Mouse (Mus musculus) spleen, embryonic (tissue): ENCODE results near the gene Sult6b2.

Source experiments
- CTCF ChIA-PET: fragments of 350-600 bp; sonication (Branson Sonifier 250); formaldehyde crosslinking; loops from one replicate; lab custom pipeline; 2022; lab: Charles Lee

Gene Sult6b2

GRCm38 (mm10) chr6:142779045-142779811 lies 25.1 kb downstream of the Sult6b2 start:
- CTCF ChIA-PET: interaction anchor here (0.5 kb wide), 1 partner anchor 152 kb away, joined by 4 read pairs; no protein-coding TSS in a partner anchor

DNA sequence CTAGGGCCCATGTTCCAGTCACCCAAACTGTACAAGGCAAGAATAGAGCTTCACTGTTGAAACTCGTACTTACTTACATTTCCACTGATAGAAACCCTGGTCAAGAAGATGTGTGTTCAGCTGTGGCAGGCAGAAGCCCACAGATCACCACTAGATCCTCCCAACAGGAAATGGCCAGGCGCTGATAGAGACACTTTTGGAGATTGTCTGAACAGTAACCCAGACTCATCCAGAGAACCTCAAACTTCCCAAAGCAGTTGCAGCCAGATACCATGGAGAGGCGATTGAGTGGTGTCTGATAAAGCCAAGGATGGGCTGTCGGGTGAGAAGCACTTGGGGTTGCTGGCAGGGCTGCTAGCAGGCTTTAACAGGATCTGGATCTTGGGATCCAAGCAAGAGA lies 27.4 kb downstream of the Sult6b2 start:
- CTCF ChIA-PET: no interaction called here

GRCm38 (mm10) chr6:142773566-142773965 lies 30.7 kb downstream of the Sult6b2 start:
- CTCF ChIA-PET: no interaction called here

DNA sequence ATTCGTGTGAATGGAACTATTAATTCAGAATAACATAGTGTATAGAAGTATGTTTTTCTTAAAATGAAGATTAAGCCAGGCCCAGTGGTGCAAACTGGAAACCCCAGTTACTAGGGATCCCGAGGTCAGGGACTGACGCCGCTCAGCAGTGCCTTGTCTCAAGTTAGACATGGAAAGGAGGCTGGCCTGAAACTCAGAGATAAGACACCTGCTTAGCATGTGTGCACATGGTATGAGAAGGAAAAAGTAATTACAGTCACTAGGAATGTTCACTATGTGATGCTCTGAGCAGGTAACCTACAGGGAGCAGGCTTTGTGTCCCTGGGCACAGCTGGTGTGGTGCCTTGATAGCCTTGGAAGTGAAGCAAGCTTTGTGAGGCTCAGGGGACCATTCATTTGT lies 32.7 kb downstream of the Sult6b2 start:
- CTCF ChIA-PET: interaction anchor here (0.6 kb wide), 1 partner anchor 408 kb away, joined by 6 read pairs; no protein-coding TSS in a partner anchor

DNA sequence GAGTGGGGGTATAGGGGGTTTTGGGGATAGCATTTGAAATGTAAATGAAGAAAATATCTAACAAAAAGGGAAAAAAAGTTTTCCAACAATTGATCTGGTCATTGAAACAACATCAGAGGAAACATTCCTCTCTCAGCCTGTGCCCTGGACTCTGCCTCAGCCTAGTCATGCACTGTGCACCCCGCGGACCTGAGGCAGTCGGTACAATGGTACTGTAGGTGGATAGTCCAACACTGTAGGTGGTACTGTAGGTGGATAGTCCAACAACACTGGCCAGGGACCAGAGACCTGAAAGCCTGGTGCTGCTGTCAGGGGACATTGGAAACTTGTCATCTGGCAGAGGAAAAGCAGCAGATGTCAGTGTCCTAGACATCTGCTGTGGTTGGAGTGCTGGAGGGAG lies 34.4 kb downstream of the Sult6b2 start:
- CTCF ChIA-PET: no interaction called here

DNA sequence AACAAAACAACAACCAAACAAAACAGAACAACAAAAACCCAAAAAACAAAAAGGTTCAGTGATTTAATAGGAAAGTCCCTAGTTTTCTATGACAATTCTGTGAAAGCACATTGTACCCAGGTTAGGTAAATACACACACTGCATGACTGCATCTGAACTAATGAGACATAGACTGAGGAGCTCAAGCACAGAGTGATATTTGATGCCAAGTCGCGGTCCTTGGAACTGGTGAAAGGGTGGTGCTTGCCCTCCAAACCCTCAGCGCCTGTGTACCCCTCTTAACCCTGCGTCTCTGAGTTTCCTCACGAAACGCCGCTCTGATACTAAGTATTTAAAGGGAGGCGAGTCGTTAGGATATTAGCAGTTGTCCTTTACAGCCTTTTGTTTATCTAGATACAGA lies 37.0 kb downstream of the Sult6b2 start:
- CTCF ChIA-PET: no interaction called here

- CTCF ChIA-PET: interaction anchor here (0.6 kb wide), 1 partner anchor 405 kb away, joined by 5 read pairs; no protein-coding TSS in a partner anchor
Measured at GRCm38 (mm10) chr6:142764933-142765332, 39.4 kb downstream of the Sult6b2 start.

- CTCF ChIA-PET: no interaction called here
Measured at GRCm38 (mm10) chr6:142759633-142760032, 44.7 kb downstream of the Sult6b2 start.

GRCm38 (mm10) chr6:142758562-142758961 lies 45.7 kb downstream of the Sult6b2 start:
- CTCF ChIA-PET: no interaction called here

DNA sequence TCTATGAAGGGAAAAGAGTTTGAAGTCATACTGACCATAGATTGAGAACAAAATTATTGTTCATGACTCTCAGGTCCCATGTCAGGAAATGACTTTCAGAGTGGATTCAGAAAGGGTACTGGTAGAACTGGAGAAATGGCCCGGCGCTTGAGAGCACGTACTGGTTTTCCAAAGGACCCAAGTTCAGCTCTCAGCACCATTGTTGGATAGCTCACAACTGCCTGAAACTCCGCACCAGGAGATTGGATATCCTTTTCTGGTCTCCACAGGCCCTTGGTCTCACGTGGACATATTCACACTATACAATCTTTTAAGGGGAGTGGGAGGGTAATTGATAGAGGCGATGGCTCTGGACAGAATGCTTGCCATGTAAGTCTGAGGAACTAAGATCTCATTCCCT lies 46.3 kb downstream of the Sult6b2 start:
- CTCF ChIA-PET: no interaction called here

GRCm38 (mm10) chr6:142757334-142757965 lies 46.9 kb downstream of the Sult6b2 start:
- CTCF ChIA-PET: no interaction called here

GRCm38 (mm10) chr6:142756507-142757333 lies 47.6 kb downstream of the Sult6b2 start, which contains the start of gene Cmas:
Cmas (plus strand) TSS chr6:142756686.
- CTCF ChIA-PET: interaction anchor here (0.6 to 0.8 kb wide), 2 partner anchors 242 to 981 kb away, joined by 3 to 7 read pairs; no protein-coding TSS in a partner anchor

- CTCF ChIA-PET: no interaction called here
Measured at GRCm38 (mm10) chr6:142752331-142753246, 51.7 kb downstream of the Sult6b2 start.

DNA sequence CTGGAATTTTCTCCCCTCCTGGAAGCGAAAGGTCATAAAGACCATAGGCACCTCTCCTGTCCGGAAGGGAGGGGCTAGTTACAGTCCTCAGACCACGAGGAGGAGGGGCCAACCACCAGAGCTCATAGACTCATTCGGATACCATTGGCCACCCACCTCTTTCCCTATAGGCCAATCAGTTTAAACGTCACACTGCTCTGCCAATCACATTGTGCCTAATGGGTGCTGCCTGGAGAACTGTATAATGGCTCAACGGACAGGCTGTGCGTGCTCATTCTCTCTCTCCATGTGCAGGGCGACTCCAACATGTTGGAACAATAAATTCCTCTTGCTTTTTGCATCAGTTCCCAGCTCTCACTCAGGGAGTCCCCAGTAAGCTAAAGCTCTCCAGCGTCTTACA lies 52.9 kb downstream of the Sult6b2 start:
- CTCF ChIA-PET: no interaction called here

DNA sequence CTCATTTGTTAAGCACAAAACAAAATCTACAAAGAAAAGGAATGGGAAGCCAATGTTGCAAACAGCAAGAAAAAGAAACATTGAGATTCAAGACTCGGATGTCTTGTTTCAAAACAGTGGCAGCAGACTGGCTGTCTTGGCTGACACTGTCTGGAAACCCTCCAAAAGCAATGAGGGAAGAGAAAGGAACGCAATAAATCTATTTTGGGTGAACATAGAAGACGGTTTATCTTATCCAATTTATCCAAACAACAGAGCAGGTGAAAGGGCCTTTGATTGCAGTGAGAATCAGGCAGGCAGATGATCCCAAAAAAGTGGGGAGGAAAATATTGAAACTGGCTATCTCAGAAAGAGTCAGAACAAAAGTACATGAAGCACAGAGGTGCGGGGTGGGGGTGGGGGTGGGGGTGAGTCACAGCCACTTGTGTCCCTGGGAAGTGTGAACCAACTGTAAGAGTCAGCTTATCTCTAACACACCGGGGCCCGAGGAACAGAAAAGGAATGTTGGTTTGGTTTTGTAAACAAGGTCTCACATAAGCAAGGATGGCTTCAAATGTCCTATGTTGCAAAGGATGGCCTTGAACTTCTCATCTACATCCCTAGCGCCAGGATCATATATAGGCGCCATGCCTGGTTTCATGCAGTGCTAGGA lies 56.1 kb downstream of the Sult6b2 start:
- CTCF ChIA-PET: no interaction called here

GRCm38 (mm10) chr6:142747165-142747564 lies 57.1 kb downstream of the Sult6b2 start:
- CTCF ChIA-PET: no interaction called here

DNA sequence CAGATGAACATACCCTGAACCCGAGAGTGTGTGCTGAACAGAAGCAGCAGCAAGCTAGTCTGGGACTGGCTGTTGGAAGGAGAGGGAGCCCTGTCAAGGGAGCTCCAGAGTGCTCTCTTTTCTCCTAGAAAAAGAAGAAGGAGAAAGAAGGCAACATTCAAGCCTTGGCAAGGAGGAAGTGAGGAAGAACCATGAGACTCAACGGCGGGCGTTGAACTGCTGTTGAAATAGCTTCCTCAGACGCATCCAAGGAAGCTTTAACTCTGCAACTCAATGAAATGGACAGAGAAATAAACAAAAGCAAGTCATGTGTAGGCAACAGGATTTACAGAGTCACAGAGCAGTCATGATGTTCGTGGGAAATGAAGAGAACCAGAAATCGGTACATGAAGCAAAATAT lies 57.5 kb downstream of the Sult6b2 start:
- CTCF ChIA-PET: no interaction called here

GRCm38 (mm10) chr6:142745484-142745883 lies 58.8 kb downstream of the Sult6b2 start:
- CTCF ChIA-PET: no interaction called here

DNA sequence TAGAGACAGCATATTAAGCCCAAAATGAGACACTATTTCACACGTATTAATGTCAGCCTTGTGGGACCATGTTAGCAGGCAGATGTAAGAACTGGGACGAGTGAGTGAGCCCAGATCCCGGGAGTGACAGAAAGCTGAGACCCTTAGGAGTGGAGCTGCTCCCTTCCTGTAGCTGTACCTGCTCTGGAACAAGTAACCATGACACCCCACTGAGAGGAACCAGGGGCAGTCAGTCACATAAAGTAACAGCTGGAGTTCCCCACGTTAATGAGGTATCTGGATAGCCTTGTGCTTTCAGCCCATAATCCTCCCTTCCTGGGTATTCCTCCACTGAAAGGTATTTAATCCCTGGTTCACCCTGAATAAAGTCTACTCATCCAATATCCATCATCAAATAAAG lies 61.1 kb downstream of the Sult6b2 start:
- CTCF ChIA-PET: no interaction called here

GRCm38 (mm10) chr6:142741763-142742162 lies 62.5 kb downstream of the Sult6b2 start:
- CTCF ChIA-PET: no interaction called here
